Mouse (Mus musculus) lung, embryonic 14.5 days (tissue): ENCODE data around the gene Atrip. TPM values are rescaled to one million over a fixed set of nuclear protein-coding genes. Genes with fewer than 3 reads are reported as not detected.

Experiments
- ATAC-seq: fragments of 200-750 bp; cut with Nextera tagmentation; 2 replicates; pipeline ENCODE4 v1.8.0; 2017; ENCODE audit warnings: mild to moderate bottlenecking, moderate TSS enrichment, moderate library complexity; ENCODE audit not compliant: insufficient read depth
- DNase-seq: peaks from one replicate; pipeline ENCODE4 v3.0.0-alpha.2; 2015
- H3K27ac ChIP-seq: fragments of 300-500 bp; sonication (generic); 2 replicates; pipeline ENCODE4 v1.5.1; 2014; ENCODE audit warnings: low read depth, mild to moderate bottlenecking, moderate library complexity
- H3K27me3 ChIP-seq: fragments of 300-500 bp; sonication (generic); 2 replicates; pipeline ENCODE4 v1.6.1; 2014; ENCODE audit warnings: low read length, control low read depth; ENCODE audit not compliant: insufficient read depth
- H3K36me3 ChIP-seq: fragments of 300-500 bp; sonication (generic); 2 replicates; pipeline ENCODE4 v1.6.1; 2014; ENCODE audit warnings: control low read depth; ENCODE audit not compliant: insufficient read depth
- H3K4me1 ChIP-seq: fragments of 300-500 bp; sonication (generic); 2 replicates; pipeline ENCODE4 v1.6.1; 2014; ENCODE audit warnings: antibody characterized with exemption, control low read depth; ENCODE audit not compliant: insufficient read depth
- H3K4me2 ChIP-seq: fragments of 300-500 bp; sonication (generic); 2 replicates; pipeline ENCODE4 v1.6.1; 2014; ENCODE audit warnings: mild to moderate bottlenecking
- H3K4me3 ChIP-seq: fragments of 300-500 bp; sonication (generic); 2 replicates; pipeline ENCODE4 v1.5.1; 2014; ENCODE audit warnings: low read depth, low read length
- H3K9ac ChIP-seq: fragments of 300-500 bp; sonication (generic); 2 replicates; pipeline ENCODE4 v1.6.1; 2014
- H3K9me3 ChIP-seq: fragments of 300-500 bp; sonication (generic); 2 replicates; pipeline ENCODE4 v1.6.1; 2016; ENCODE audit warnings: low read depth, low read length, control low read depth
- CTCF ChIP-seq: IDR thresholded peaks from 2 replicates; pipeline ENCODE4 v1.5.1; 2016; ENCODE audit warnings: antibody characterized with exemption, low read depth
- WGBS: fragments of 180-500 bp; shearing (Covaris S2); extraction: QIAGEN DNeasy Blood & Tissue Kit; methylation state at CpG from one replicate; pipeline ENCODE4 v1.1.7; 2014; 5-methylcytosine and 5-hydroxymethylcytosine counted together
- polyA plus RNA-seq: library from polyadenylated mRNA; unstranded; fragments of >200 nt; fragmentation: Nextera tagmentation; extraction: Ambion mirVana; gene quantifications from 2 replicates; pipeline ENCODE4 v1.2.1, GENCODE M21; 2014

Gene Atrip
- polyA plus RNA-seq, 1 experiment from 2014 or later = 27.6 TPM

GRCm38 (mm10) chr9:109038901-109039364 lies 35.0 kb downstream of the Atrip start:
- WGBS = 19% methylated on average over 8 of the region's 8 CpGs
- peak overlapping the region; percentile 82 for H3K9ac ChIP-seq
- peak overlapping the region; percentile 73 for H3K27ac ChIP-seq
- no peak for TF ChIP-seq CTCF
- H3K9me3 ChIP-seq = no peaks in the 10 kb centered on the region
- peak overlapping the region; percentile 85 for H3K4me2 ChIP-seq
- no peaks in the 10 kb centered on the region for H3K36me3 ChIP-seq
- peaks cover 9% of the 10 kb centered on the region; the same call in 1 of the 2 replicates for H3K4me1 ChIP-seq
- no peaks in the 10 kb centered on the region for H3K27me3 ChIP-seq
- H3K4me3 ChIP-seq = peak overlapping the region; percentile 67
- DNase-seq (peak; percentile 52), ATAC-seq (peak; percentile 68)

- under 1% methylated on average over 40 of the region's 40 CpGs for WGBS
Measured at GRCm38 (mm10) chr9:109038086-109038895, 35.6 kb downstream of the Atrip start, which contains the start of gene Shisa5. TSS of gene Shisa5 (plus strand) at chr9:109038565.

DNA sequence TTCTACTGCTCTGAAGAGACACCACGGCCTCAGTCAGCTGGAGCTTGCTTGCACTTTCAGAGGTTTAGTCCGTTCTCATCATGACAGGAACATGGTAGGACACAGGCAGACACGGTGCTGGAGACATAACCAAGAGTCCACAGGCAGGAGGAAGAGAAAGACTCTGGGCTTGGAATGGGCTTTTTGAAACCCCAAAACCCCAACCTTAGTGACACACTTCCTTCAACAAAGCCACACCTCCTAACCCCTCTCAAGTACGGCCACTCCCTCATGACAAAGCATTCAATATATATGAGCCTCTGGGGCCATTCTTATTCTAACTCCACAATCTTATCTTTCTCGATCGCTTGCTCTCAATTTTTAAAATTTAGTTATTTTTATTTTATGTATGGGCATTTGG lies 41.5 kb downstream of the Atrip start:
- Histone ChIP-seq H3K9ac (no peak overlapping the region), H3K36me3 (no peaks in the 10 kb centered on the region), H3K4me2 (no peak overlapping the region), H3K27me3 (no peaks in the 10 kb centered on the region), H3K9me3 (no peaks in the 10 kb centered on the region), H3K4me3 (no peak overlapping the region), H3K4me1 (no peaks in the 10 kb centered on the region), H3K27ac (no peak overlapping the region)
- no peak for DNase-seq
- 71% methylated on average over 6 of the region's 6 CpGs for WGBS
- no peak for ATAC-seq
- TF ChIP-seq CTCF = no peak

More at GRCm38 (mm10) chr9:109038086-109038895, 35.6 kb downstream of the Atrip start, which contains the start of gene Shisa5:
- DNase-seq (peak; percentile 85), ATAC-seq (peak; percentile 93)
- no peaks in the 10 kb centered on the region for H3K27me3 ChIP-seq
- H3K4me2 ChIP-seq = peak within 1 kb of the TSS; percentile 85
- H3K36me3 ChIP-seq = no peaks in the 10 kb centered on the region
- peak within 1 kb of the TSS; percentile 73 for H3K27ac ChIP-seq
- TF ChIP-seq CTCF = no peak
- peak within 1 kb of the TSS; percentile 67 for H3K4me3 ChIP-seq
- peak within 1 kb of the TSS; percentile 82 for H3K9ac ChIP-seq
- H3K9me3 ChIP-seq = no peaks in the 10 kb centered on the region
- peaks cover 9% of the 10 kb centered on the region; the same call in 1 of the 2 replicates for H3K4me1 ChIP-seq

GRCm38 (mm10) chr9:109031686-109032085 lies 42.2 kb downstream of the Atrip start:
- H3K9me3 ChIP-seq = no peaks in the 10 kb centered on the region
- H3K4me3 ChIP-seq = no peak overlapping the region
- 67% methylated on average over 8 of the region's 8 CpGs for WGBS
- no peaks in the 10 kb centered on the region for H3K36me3 ChIP-seq
- ATAC-seq = no peak
- no peak overlapping the region for H3K9ac ChIP-seq
- H3K4me1 ChIP-seq = no peaks in the 10 kb centered on the region
- H3K27ac ChIP-seq = no peak overlapping the region
- H3K4me2 ChIP-seq = no peak overlapping the region
- no peak for TF ChIP-seq CTCF
- no peak for DNase-seq
- no peaks in the 10 kb centered on the region for H3K27me3 ChIP-seq

- DNase-seq (no peak), ATAC-seq (no peak)
- Histone ChIP-seq H3K4me1 (no peaks in the 10 kb centered on the region), H3K9ac (no peak overlapping the region), H3K4me2 (no peak overlapping the region), H3K9me3 (no peaks in the 10 kb centered on the region), H3K27me3 (no peaks in the 10 kb centered on the region), H3K4me3 (no peak overlapping the region), H3K27ac (no peak overlapping the region), H3K36me3 (no peaks in the 10 kb centered on the region)
- TF ChIP-seq CTCF = no peak
- 87% methylated on average over 7 of the region's 7 CpGs for WGBS
Measured at GRCm38 (mm10) chr9:109031001-109031400, 42.9 kb downstream of the Atrip start.

GRCm38 (mm10) chr9:109030312-109030711 lies 43.6 kb downstream of the Atrip start:
- ATAC-seq (no peak), DNase-seq (no peak)
- no peak overlapping the region for H3K27ac ChIP-seq
- no peaks in the 10 kb centered on the region for H3K27me3 ChIP-seq
- no peak for TF ChIP-seq CTCF
- no peak overlapping the region for H3K4me3 ChIP-seq
- no peaks in the 10 kb centered on the region for H3K9me3 ChIP-seq
- 59% methylated on average over 3 of the region's 3 CpGs for WGBS
- no peaks in the 10 kb centered on the region for H3K4me1 ChIP-seq
- H3K36me3 ChIP-seq = no peaks in the 10 kb centered on the region
- no peak overlapping the region for H3K4me2 ChIP-seq
- H3K9ac ChIP-seq = no peak overlapping the region

DNA sequence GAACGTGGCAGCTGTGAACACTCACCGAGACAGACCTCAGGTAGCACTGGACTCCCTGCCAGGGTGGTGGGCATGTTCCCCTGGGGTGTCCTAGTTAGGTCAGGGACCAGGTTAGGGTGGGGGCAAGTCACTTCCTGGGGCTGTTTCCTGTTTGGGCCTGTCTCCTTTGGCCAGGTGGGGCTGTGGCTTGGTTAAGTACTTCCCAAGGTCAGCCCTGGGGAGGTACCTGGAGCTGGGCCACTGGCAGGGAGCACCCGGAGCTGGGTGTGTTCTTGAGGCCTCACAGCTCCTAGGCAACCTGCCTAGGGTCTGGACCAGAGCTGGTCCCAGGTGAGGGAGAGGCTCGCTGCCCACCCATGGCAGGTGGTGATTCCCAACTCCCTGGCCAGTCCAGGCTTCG lies 45.0 kb downstream of the Atrip start:
- Histone ChIP-seq H3K4me3 (no peak overlapping the region), H3K27ac (no peak overlapping the region), H3K9ac (no peak overlapping the region), H3K4me1 (no peaks in the 10 kb centered on the region), H3K4me2 (no peak overlapping the region), H3K9me3 (no peaks in the 10 kb centered on the region), H3K27me3 (no peaks in the 10 kb centered on the region), H3K36me3 (no peaks in the 10 kb centered on the region)
- ATAC-seq (no peak), DNase-seq (no peak)
- no peak for TF ChIP-seq CTCF
- WGBS = 68% methylated on average over 5 of the region's 5 CpGs
